Mouse (Mus musculus) MEL (cell line): Measurements from ENCODE around the gene Baiap2l2.

ENCODE experiments used
- CTCF ChIP-seq, 3 experiments: IDR thresholded peaks in 2 of 3; conservative IDR thresholded peaks in 1 of 3; 2 replicates each; pipeline ENCODE4 v1.5.1; 2011 to 2012; ENCODE audit warnings: low read length in 3 of 3, low read depth in 2 of 3, mild to moderate bottlenecking in 2 of 3, improper control_type of control experiment in 1 of 3, inconsistent platforms in 1 of 3, mixed read lengths in 1 of 3, moderate library complexity in 1 of 3; ENCODE audit not compliant: control insufficient read depth in 1 of 3, insufficient read depth in 1 of 3, poor library complexity in 1 of 3, severe bottlenecking in 1 of 3
- ELF1 ChIP-seq: IDR thresholded peaks from 2 replicates; pipeline ENCODE4 v1.6.1; 2014; ENCODE audit warnings: low read depth, mild to moderate bottlenecking, inconsistent platforms, low read length, improper control_type of control experiment, moderate library complexity
- EP300 ChIP-seq, 2 experiments: IDR thresholded peaks; 2 replicates each; pipeline ENCODE4 v1.6.1; 2011; ENCODE audit warnings: improper control_type of control experiment in 2 of 2, low read length in 2 of 2, low read depth in 1 of 2, mild to moderate bottlenecking in 1 of 2
- GATA1 ChIP-seq: IDR thresholded peaks from 2 replicates; pipeline ENCODE4 v1.6.1; 2011; ENCODE audit warnings: low read depth, low read length, improper control_type of control experiment
- MXI1 ChIP-seq: IDR thresholded peaks from 2 replicates; pipeline ENCODE4 v1.6.1; 2011; ENCODE audit warnings: mild to moderate bottlenecking, low read depth, low read length, improper control_type of control experiment
- POLR2A ChIP-seq, 2 experiments: IDR thresholded peaks; 2 replicates each; pipeline ENCODE4 v1.6.1; 2011 to 2012; ENCODE audit warnings: low read length in 2 of 2, mild to moderate bottlenecking in 2 of 2, control low read depth in 1 of 2, improper control_type of control experiment in 1 of 2, low read depth in 1 of 2, moderate library complexity in 1 of 2; ENCODE audit not compliant: control insufficient read depth in 1 of 2, insufficient read depth in 1 of 2, poor library complexity in 1 of 2
- TAL1 ChIP-seq: IDR thresholded peaks from 2 replicates; pipeline ENCODE4 v1.6.1; 2012; ENCODE audit warnings: mild to moderate bottlenecking, inconsistent platforms, low read length, moderate library complexity, mixed read lengths

- TF ChIP-seq MXI1 = no peak
- no peak for TF ChIP-seq EP300 (IDR thresholded peaks at IDR 0.05; ENCODE audit: low read depth in 1 of 2, low read length in 2 of 2)
- no peak for TF ChIP-seq TAL1
- no peak for TF ChIP-seq POLR2A (IDR thresholded peaks at IDR 0.05; ENCODE audit: control insufficient read depth in 1 of 2, insufficient read depth in 1 of 2, low read depth in 1 of 2, low read length in 2 of 2, poor library complexity in 1 of 2)
- TF ChIP-seq ELF1 = no peak
- no peak for TF ChIP-seq CTCF (IDR thresholded peaks at IDR 0.05 in 2 of 3, conservative IDR thresholded peaks at IDR 0.05 in 1 of 3; ENCODE audit: control insufficient read depth in 1 of 3, insufficient read depth in 1 of 3, low read depth in 2 of 3, low read length in 3 of 3, poor library complexity in 1 of 3, severe bottlenecking in 1 of 3)
- no peak for TF ChIP-seq GATA1
Measured at GRCm38 (mm10) chr15:79252580-79252979, 32.8 kb downstream of the Baiap2l2 start.
